Mouse (Mus musculus) bone marrow macrophage, adult 2 months (primary cell): Measurements from ENCODE around the gene Krtap4-13.

Source experiments
- CTCF ChIP-seq: IDR thresholded peaks from 2 replicates; pipeline ENCODE4 v1.5.1; 2012; ENCODE audit warnings: low read depth, mild to moderate bottlenecking, low read length, moderate library complexity
- POLR2A ChIP-seq: IDR thresholded peaks from 2 replicates; pipeline ENCODE4 v1.6.1; 2012; ENCODE audit warnings: mild to moderate bottlenecking, low read depth, low read length, borderline replicate concordance

DNA sequence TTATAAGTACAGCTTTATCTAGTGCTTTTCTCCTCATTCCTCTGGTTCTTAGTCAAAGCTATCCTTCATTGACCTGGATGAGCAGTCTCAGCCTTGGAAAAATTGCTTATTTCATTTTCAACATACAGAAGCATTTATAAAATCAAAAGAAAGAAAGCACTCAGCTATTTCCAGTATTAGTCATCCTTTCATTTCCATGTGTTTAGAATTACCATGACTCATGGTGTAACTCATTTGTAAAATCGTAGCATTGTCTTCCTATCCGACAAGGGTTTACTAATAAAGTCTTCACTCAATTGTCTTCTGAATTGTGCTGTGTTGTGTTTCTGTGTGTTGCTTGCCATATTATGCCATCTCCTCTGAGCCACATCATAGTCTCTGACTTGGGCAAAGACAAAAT lies 49.1 kb upstream of the Krtap4-13 start:
- no peak for TF ChIP-seq POLR2A
- no peak for TF ChIP-seq CTCF
